Mouse (Mus musculus) myocyte (in vitro differentiated cells): ENCODE measurements around the gene Sec24c. TPM values are rescaled to one million over a fixed set of nuclear protein-coding genes. Genes with fewer than 3 reads are reported as not detected.
A peak's percentile ranks its signal among the peaks of the same experiment; 100 is the strongest.

Experiments
- H3K27me3 ChIP-seq: one replicate; pipeline ENCODE4 v1.6.1; 2011; ENCODE audit not compliant: control insufficient read depth, insufficient read depth, insufficient read length
- H3K36me3 ChIP-seq: one replicate; pipeline ENCODE4 v1.6.1; 2011; ENCODE audit not compliant: control insufficient read depth, insufficient read depth
- H3K4me2 ChIP-seq: one replicate; pipeline ENCODE4 v1.6.1; 2011; ENCODE audit warnings: low read depth, control low read depth
- H3K4me3 ChIP-seq: one replicate; pipeline ENCODE4 v1.5.1; 2011; ENCODE audit warnings: mild to moderate bottlenecking, control low read depth, moderate library complexity
- H3K79me2 ChIP-seq: one replicate; pipeline ENCODE4 v1.6.1; 2011; ENCODE audit not compliant: control insufficient read depth, insufficient read depth
- H3ac ChIP-seq: one replicate; pipeline ENCODE4 v1.6.1; 2011; ENCODE audit not compliant: control insufficient read depth, insufficient read length
- CEBPB ChIP-seq: IDR thresholded peaks from 2 replicates; pipeline ENCODE4 v1.6.1; 2011; ENCODE audit warnings: mild to moderate bottlenecking, moderate library complexity; ENCODE audit not compliant: poor library complexity, insufficient read depth, severe bottlenecking
- E2F4 ChIP-seq: IDR thresholded peaks from one replicate; pipeline ENCODE4 v1.6.1; 2011; ENCODE audit warnings: mild to moderate bottlenecking, control low read depth, moderate library complexity; ENCODE audit not compliant: insufficient read depth
- MAX ChIP-seq: IDR thresholded peaks from one replicate; pipeline ENCODE4 v1.6.1; 2011; ENCODE audit warnings: low read depth, mild to moderate bottlenecking, control low read depth
- MYOD1 ChIP-seq, 3 experiments: IDR thresholded peaks; one replicate each; pipeline ENCODE4 v1.6.1; 2011; ENCODE audit warnings: control low read depth in 2 of 3, low read depth in 2 of 3, mild to moderate bottlenecking in 2 of 3, moderate library complexity in 1 of 3; ENCODE audit not compliant: insufficient read length in 2 of 3, control insufficient read depth in 1 of 3
- MYOG ChIP-seq, 3 experiments: IDR thresholded peaks; one replicate each; pipeline ENCODE4 v1.6.1; 2011; ENCODE audit warnings: control low read depth in 2 of 3, low read depth in 2 of 3, mild to moderate bottlenecking in 2 of 3; ENCODE audit not compliant: insufficient read length in 2 of 3, control insufficient read depth in 1 of 3, insufficient read depth in 1 of 3
- POLR2A ChIP-seq: IDR thresholded peaks from one replicate; pipeline ENCODE4 v1.6.1; 2011; ENCODE audit warnings: low read depth, mild to moderate bottlenecking, control low read depth, moderate library complexity; ENCODE audit not compliant: insufficient read length
- POLR2AphosphoS2 ChIP-seq: IDR thresholded peaks from one replicate; pipeline ENCODE4 v1.6.1; 2011; ENCODE audit warnings: low read depth, control low read depth; ENCODE audit not compliant: insufficient read length
- REST ChIP-seq: IDR thresholded peaks from one replicate; pipeline ENCODE4 v1.6.1; 2011; ENCODE audit warnings: mild to moderate bottlenecking, control low read depth, moderate library complexity; ENCODE audit not compliant: insufficient read depth, insufficient read length
- SRF ChIP-seq: IDR thresholded peaks from one replicate; pipeline ENCODE4 v1.6.1; 2011; ENCODE audit warnings: low read depth; ENCODE audit not compliant: control insufficient read depth, insufficient read length
- TCF12 ChIP-seq: IDR thresholded peaks from one replicate; pipeline ENCODE4 v1.6.1; 2011; ENCODE audit warnings: mild to moderate bottlenecking, control low read depth; ENCODE audit not compliant: poor library complexity, insufficient read depth, severe bottlenecking
- TCF3 ChIP-seq: IDR thresholded peaks from one replicate; pipeline ENCODE4 v1.6.1; 2011; ENCODE audit warnings: low read depth, control low read depth; ENCODE audit not compliant: insufficient read length
- USF1 ChIP-seq: IDR thresholded peaks from one replicate; pipeline ENCODE4 v1.6.1; 2011; ENCODE audit warnings: low read depth, mild to moderate bottlenecking, control low read depth, moderate library complexity
- polyA plus RNA-seq: library from polyadenylated mRNA; unstranded; fragments of >200 nt; fragmentation: generic; extraction: Trizol; gene quantifications from one replicate; pipeline ENCODE4 v1.2.1, GENCODE M21; 2012; ENCODE audit warnings: missing spikeins

Gene Sec24c
- polyA plus RNA-seq, 1 experiment: 68.6 TPM

DNA sequence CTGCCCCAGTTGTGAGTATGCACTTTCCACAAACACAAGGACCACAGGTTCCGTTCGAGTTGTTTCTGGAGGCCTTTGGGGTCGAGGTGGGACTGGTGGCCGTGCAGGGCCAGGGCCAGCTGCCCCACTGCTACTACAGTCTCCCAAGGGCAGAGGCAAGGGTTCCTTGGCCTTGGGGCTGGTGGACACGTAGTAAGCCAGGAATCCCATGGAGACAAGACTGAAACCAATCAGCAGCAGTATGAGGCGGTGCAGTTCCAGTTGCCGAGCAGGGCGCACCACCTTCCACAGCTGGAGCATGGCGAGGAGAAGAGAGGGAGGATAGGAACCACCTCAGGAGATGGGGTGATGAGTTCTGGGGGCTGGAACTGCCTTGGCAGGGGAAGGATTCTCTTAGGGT is 55.8 kb downstream of the Sec24c start:
- TF ChIP-seq SRF (no peak), MYOD1 (IDR thresholded peaks at IDR 0.05; ENCODE audit: control insufficient read depth in 1 of 3, insufficient read length in 2 of 3, low read depth in 2 of 3) (no peak), MYOG (IDR thresholded peaks at IDR 0.05; ENCODE audit: control insufficient read depth in 1 of 3, insufficient read depth in 1 of 3, insufficient read length in 2 of 3, low read depth in 2 of 3) (no peak), E2F4 (no peak), CEBPB (no peak), TCF12 (no peak), USF1 (no peak), MAX (no peak), POLR2AphosphoS2 (no peak), REST (no peak), POLR2A (no peak), TCF3 (no peak)
- H3K4me3 ChIP-seq: no peak overlapping the region
- H3K27me3 ChIP-seq: no peaks in the 10 kb centered on the region
- no peaks in the 10 kb centered on the region for H3K79me2 ChIP-seq
- H3ac ChIP-seq: no peak overlapping the region
- H3K36me3 ChIP-seq: peaks cover 33% of the 10 kb centered on the region
- no peak overlapping the region for H3K4me2 ChIP-seq

DNA sequence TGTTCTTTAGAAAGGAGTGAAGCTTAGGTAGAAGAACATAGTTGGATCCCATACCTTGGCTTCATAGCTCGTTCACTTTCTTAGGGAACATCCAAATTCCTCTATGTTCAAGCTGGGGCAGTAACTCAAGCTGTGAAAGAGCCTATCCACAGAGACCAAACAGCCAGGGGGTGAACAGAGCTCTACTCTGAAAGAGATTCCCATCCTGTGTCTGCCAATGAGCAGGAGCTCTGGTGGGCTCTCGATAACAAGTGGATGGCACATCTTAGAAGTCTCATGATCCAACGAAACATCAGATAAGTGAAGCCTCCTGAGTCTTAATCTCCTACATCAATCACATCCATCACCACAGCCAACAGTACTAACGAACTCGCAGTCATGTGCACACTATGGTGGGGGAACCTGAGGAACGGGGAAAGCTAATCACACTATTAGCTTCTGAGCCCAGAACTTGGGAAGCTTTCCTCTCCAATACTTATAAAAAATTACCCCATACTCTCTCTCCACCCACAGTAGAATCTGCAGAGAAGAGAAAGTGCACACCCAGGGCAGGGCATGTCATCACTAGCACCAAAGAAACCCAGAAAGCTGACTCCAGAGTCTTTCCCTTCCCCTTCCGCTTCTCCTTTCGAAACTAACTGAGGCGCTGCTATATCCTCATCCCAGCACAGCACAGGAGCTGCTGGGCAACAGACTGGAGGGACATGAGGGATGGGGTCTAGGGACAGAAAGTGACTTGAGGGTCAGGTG is 56.9 kb downstream of the Sec24c start:
- TF ChIP-seq REST (no peak), USF1 (no peak), MYOD1 (IDR thresholded peaks at IDR 0.05; ENCODE audit: control insufficient read depth in 1 of 3, insufficient read length in 2 of 3, low read depth in 2 of 3) (no peak), MYOG (IDR thresholded peaks at IDR 0.05; ENCODE audit: control insufficient read depth in 1 of 3, insufficient read depth in 1 of 3, insufficient read length in 2 of 3, low read depth in 2 of 3) (no peak), SRF (no peak), E2F4 (no peak), TCF3 (no peak), TCF12 (no peak), CEBPB (no peak), MAX (no peak), POLR2A (no peak), POLR2AphosphoS2 (no peak)
- no peaks in the 10 kb centered on the region for H3K27me3 ChIP-seq
- H3K36me3 ChIP-seq: peaks cover 37% of the 10 kb centered on the region
- no peak overlapping the region for H3ac ChIP-seq
- no peak overlapping the region for H3K4me3 ChIP-seq
- no peak overlapping the region for H3K4me2 ChIP-seq
- no peaks in the 10 kb centered on the region for H3K79me2 ChIP-seq

DNA sequence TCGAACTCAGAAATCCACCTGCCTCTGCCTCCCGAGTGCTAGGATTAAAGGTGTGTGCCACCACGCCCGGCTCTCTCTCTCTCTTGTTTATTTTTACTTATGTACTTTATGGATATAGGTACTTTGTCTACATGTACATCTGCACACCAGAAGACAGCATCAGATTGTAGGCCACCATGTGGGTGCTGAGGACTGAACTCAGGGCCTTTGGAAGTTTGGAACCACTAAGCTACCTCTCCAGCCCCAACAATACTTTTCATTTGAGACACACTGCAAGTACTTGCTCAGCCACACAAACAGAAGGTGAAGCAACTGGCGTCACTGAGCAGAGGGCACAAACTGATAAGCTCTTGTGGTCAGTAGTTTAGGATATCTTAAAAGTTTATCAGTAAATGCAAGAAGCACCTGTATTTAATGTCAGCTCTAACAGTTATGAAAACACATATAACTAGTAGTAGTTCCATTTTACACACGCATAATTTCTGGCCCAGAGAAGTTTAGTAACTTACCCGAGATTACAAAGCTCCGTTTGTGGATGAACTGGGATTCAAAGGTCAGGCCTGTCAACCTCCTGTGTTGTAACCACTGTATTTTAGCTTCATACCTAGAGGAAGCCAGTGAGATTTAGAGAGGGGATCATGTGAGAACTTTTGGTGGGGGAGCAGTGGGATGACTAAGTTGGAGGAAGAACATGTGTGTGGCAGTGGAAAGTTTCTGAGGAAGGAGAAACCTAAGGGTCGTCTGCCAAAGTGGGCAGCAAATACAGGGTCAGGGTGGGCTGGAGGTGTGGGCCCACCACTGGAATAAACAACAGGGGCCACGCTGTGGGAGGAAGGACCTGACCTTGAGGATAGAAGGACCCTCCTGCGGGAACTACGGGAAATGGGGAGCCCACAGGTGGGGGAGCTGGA is 59.2 kb downstream of the Sec24c start:
- H3K36me3 ChIP-seq: peaks cover 29% of the 10 kb centered on the region

More for the DNA sequence above, 59.2 kb downstream of the Sec24c start:
- H3K79me2 ChIP-seq: no peaks in the 10 kb centered on the region
- no peak for TF ChIP-seq MYOD1 (IDR thresholded peaks at IDR 0.05; ENCODE audit: control insufficient read depth in 1 of 3, insufficient read length in 2 of 3, low read depth in 2 of 3)
- no peak for TF ChIP-seq CEBPB
- no peak for TF ChIP-seq SRF
- TF ChIP-seq USF1: no peak
- no peak for TF ChIP-seq TCF12
- TF ChIP-seq REST: no peak
- no peak for TF ChIP-seq POLR2A
- no peak for TF ChIP-seq MYOG (IDR thresholded peaks at IDR 0.05; ENCODE audit: control insufficient read depth in 1 of 3, insufficient read depth in 1 of 3, insufficient read length in 2 of 3, low read depth in 2 of 3)
- TF ChIP-seq POLR2AphosphoS2: no peak
- TF ChIP-seq MAX: no peak
- no peak for TF ChIP-seq E2F4
- no peak for TF ChIP-seq TCF3
- H3K27me3 ChIP-seq: no peaks in the 10 kb centered on the region
- peak overlapping the region; percentile 56 for H3K4me3 ChIP-seq
- peak overlapping the region; percentile 98 for H3ac ChIP-seq
- H3K4me2 ChIP-seq: peak overlapping the region; percentile 69
